13 mouse cellular contexts compared by ENCODE assay signal in the genomic region with DNA sequence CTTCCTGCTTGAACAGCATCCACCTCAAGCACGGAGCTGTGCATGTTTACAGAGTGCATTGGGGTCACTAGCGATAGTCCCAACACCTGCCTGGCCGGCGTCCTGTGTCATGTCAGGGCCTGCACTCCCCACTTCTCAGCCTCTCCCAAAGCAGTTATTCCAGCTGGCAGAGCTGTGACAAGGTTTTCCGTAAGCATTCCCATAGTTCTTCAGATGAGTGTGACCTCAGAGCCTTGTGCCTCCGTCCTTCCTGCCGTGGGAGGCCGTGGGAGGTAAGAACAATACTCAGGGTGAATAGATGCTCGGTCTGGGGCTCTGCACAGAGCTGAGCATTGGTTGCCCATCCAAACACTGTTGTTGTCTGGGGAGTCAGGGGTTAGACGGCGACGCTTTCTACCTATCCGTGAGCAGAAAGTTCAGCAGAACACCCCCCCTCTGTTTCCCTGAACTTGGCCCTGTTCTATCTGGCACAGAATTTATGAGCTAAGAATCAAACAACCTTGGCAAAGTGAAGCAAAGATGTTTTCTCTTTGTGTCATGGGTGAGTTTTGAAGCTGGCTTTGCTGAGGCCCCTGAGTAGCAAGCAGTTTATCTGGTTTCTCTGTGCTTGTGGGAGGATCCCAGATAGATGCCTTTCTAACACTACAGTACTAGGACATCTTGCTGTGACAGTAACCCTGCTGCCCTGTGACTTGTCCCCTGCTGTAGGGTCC. TPM values are rescaled to one million over a fixed set of nuclear protein-coding genes. Genes with fewer than 3 reads are reported as not detected.
DNase-seq lines count a peak whose midpoint lies in the region; ATAC-seq and TF ChIP-seq lines count a peak whose summit lies in the region.
"Had no signal": no experiment of that assay in that cellular context is flagged by ENCODE, and none has a peak within 500 bp of the region (broad histone marks: within the 10 kb centered on the region; RNA-seq: fewer than 3 reads in every experiment).

No protein-coding gene starts in this region.

- no peaks in the 10 kb centered on the region for H3K9me3 ChIP-seq in embryonic facial prominence, embryonic 13.5 days
- H3K9me3 ChIP-seq in embryonic facial prominence, embryonic 10.5 days = no peaks in the 10 kb centered on the region
- H3K9me3 ChIP-seq in neural tube, embryonic 13.5 days = no peaks in the 10 kb centered on the region
- H3K9me3 ChIP-seq: G1E; hindbrain, embryonic 12.5 days; liver, embryonic 12.5 days had no signal

- DNase-seq in embryonic facial prominence, embryonic 10.5 days (ENCODE audit: low spot score) = no peak
- peak; percentile 35 for DNase-seq in kidney, adult 2 months
- no peak for DNase-seq in kidney, adult 8-10 months
- no peak for DNase-seq in neural tube, embryonic 10.5 days (ENCODE audit: extremely low spot score, low spot score)
- DNase-seq in cerebellum, adult 9-10 months = no peak
- DNase-seq: lung, postnatal 36 days; thymus, adult 18-20 months had no signal

- 81% methylated on average over 13 of the region's 13 CpGs for WGBS in embryonic facial prominence, embryonic 13.5 days
- WGBS in embryonic facial prominence, embryonic 10.5 days = 81% methylated on average over 13 of the region's 13 CpGs
- WGBS in kidney, adult 2 months = 36% methylated on average over 13 of the region's 13 CpGs
- 76% methylated on average over 13 of the region's 13 CpGs for WGBS in neural tube, embryonic 13.5 days

- H3K36me3 ChIP-seq in embryonic facial prominence, embryonic 13.5 days = peaks cover 11% of the 10 kb centered on the region
- peaks cover 43% of the 10 kb centered on the region for H3K36me3 ChIP-seq in embryonic facial prominence, embryonic 10.5 days (replicated peaks)
- no peaks in the 10 kb centered on the region for H3K36me3 ChIP-seq in kidney, adult 2 months (ENCODE audit: control insufficient read depth, insufficient read depth, low read length)
- H3K36me3 ChIP-seq in neural tube, embryonic 13.5 days = peaks cover 12% of the 10 kb centered on the region; the same call in 1 of the 2 replicates

- no peak for ATAC-seq in embryonic facial prominence, embryonic 13.5 days (ENCODE audit: insufficient number of reproducible peaks, insufficient read depth, low FRiP score, low TSS enrichment, low read depth)
- no peak for ATAC-seq in neural tube, embryonic 13.5 days (ENCODE audit: low read depth)
- no peak for ATAC-seq in CD4-positive, CD25-positive, alpha-beta regulatory T cell, adult 4 months
- ATAC-seq: liver, embryonic 12.5 days had no signal

- H3K4me1 ChIP-seq in embryonic facial prominence, embryonic 13.5 days = peaks cover 68% of the 10 kb centered on the region
- peaks cover 82% of the 10 kb centered on the region for H3K4me1 ChIP-seq in embryonic facial prominence, embryonic 10.5 days
- H3K4me1 ChIP-seq in kidney, adult 2 months (ENCODE audit: control insufficient read depth, insufficient read depth, low read length) = peaks cover 36% of the 10 kb centered on the region
- H3K4me1 ChIP-seq in neural tube, embryonic 13.5 days (replicated peaks) = peaks cover 54% of the 10 kb centered on the region

- no peak overlapping the region for H3K4me2 ChIP-seq in embryonic facial prominence, embryonic 13.5 days
- H3K4me2 ChIP-seq in neural tube, embryonic 13.5 days = no peak overlapping the region
- H3K4me2 ChIP-seq: hindbrain, embryonic 12.5 days; liver, embryonic 12.5 days had no signal

- H3K4me3 ChIP-seq in embryonic facial prominence, embryonic 13.5 days = no peak overlapping the region
- H3K4me3 ChIP-seq in embryonic facial prominence, embryonic 10.5 days = no peak overlapping the region
- H3K4me3 ChIP-seq in kidney, adult 2 months (ENCODE audit: insufficient read depth, low read depth, low read length) = no peak overlapping the region
- no peak overlapping the region for H3K4me3 ChIP-seq in neural tube, embryonic 13.5 days
- H3K4me3 ChIP-seq: hindbrain, embryonic 12.5 days; liver, embryonic 12.5 days had no signal

- no peaks in the 10 kb centered on the region for H3K27me3 ChIP-seq in embryonic facial prominence, embryonic 13.5 days
- H3K27me3 ChIP-seq in embryonic facial prominence, embryonic 10.5 days (replicated peaks; ENCODE audit: low read depth, poor library complexity, severe bottlenecking) = no peaks in the 10 kb centered on the region
- no peaks in the 10 kb centered on the region for H3K27me3 ChIP-seq in kidney, adult 2 months (replicated peaks; ENCODE audit: control insufficient read depth, insufficient read depth, low read length)
- H3K27me3 ChIP-seq in neural tube, embryonic 13.5 days = no peaks in the 10 kb centered on the region
- H3K27me3 ChIP-seq: hindbrain, embryonic 12.5 days; liver, embryonic 12.5 days had no signal

- TF ChIP-seq POLR2A in kidney, adult 2 months (IDR thresholded peaks at IDR 0.05; ENCODE audit: low read depth, low read length) = no peak

- 0 out of 2 replicates have a peak overlapping the region, but pooled peaks have one; percentile 32 for H3K9ac ChIP-seq in embryonic facial prominence, embryonic 13.5 days
- 0 out of 2 replicates have a peak overlapping the region, but pooled peaks have one; percentile 22 for H3K9ac ChIP-seq in neural tube, embryonic 13.5 days
- H3K9ac ChIP-seq: hindbrain, embryonic 12.5 days; liver, embryonic 12.5 days had no signal

- no peak overlapping the region; the same call in 1 of the 2 replicates for H3K27ac ChIP-seq in embryonic facial prominence, embryonic 13.5 days
- no peak overlapping the region for H3K27ac ChIP-seq in embryonic facial prominence, embryonic 10.5 days (replicated peaks)
- H3K27ac ChIP-seq in kidney, adult 2 months (ENCODE audit: insufficient read depth, low read depth, low read length) = peak overlapping the region; percentile 32; the same call in 1 of the 2 replicates
- no peak overlapping the region for H3K27ac ChIP-seq in neural tube, embryonic 13.5 days (replicated peaks)
- H3K27ac ChIP-seq: hindbrain, embryonic 12.5 days; liver, embryonic 12.5 days had no signal

- TF ChIP-seq CTCF in kidney, adult 2 months (conservative IDR thresholded peaks at IDR 0.05; ENCODE audit: insufficient read depth, insufficient read length, low read depth, low read length) = no peak

RNA-seq across cellular contexts. Expression of a gene that starts 34.0 kb away (rescaled TPM):
- polyA plus RNA-seq in embryonic facial prominence, embryonic 13.5 days (2015; fragmentation: Nextera tagmentation; extraction: Ambion mirVana) = 396 and 424 TPM in 2 replicates
- 388 and 409 TPM in 2 replicates for polyA plus RNA-seq in embryonic facial prominence, embryonic 10.5 days (2016; fragmentation: Nextera tagmentation; extraction: Ambion mirVana)
- 102 and 134 TPM in 2 replicates for polyA plus RNA-seq in kidney, adult 2 months (2012; rRNA removed)
- 364 and 370 TPM in 2 replicates for polyA plus RNA-seq in neural tube, embryonic 13.5 days (2015; fragmentation: Nextera tagmentation; extraction: Ambion mirVana)
- polyA plus RNA-seq in CD4-positive, CD25-positive, alpha-beta regulatory T cell, adult 4 months (2017; shearing (Covaris generic)) = 100 to 1,000 TPM; 479 to 616 TPM
